Comparison of ENCODE assay signal across 23 mouse cellular contexts in the genomic region with DNA sequence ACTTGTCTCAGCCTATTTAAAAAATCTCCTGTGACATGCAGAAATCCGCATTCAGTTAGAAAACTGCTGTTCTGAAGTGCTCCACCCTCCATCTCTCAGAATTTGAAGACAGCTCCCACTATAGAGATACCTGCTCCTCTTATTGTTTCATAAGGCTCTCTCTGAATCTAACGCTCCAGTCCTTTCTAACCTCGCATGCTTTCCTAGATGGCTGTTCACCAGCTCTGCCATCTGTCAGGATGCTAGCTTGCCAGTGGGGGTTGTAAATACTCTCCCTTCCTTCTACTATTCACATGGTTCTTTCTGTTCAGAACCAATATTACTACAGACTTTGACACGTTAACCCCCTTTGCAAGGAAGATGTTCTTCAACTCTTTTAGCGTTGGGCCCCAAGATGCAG.
A peak's percentile ranks its signal among the peaks of the same experiment; 100 is the strongest.
DNase-seq lines count a peak whose midpoint lies in the region; ATAC-seq and TF ChIP-seq lines count a peak whose summit lies in the region.
"Had no signal": no experiment of that assay in that cellular context is flagged by ENCODE, and none has a peak within 500 bp of the region (broad histone marks: within the 10 kb centered on the region; RNA-seq: fewer than 3 reads in every experiment).

No protein-coding gene starts in this region.

- no peak for TF ChIP-seq CTCF in brain, embryonic 14.5 days (IDR thresholded peaks at IDR 0.05; ENCODE audit: borderline replicate concordance, extremely low read depth, insufficient read depth, insufficient read length)

- H3K4me3 ChIP-seq in forebrain, embryonic 15.5 days, result no peak overlapping the region
- H3K4me3 ChIP-seq in forebrain, embryonic 13.5 days, result no peak overlapping the region
- H3K4me3 ChIP-seq: embryonic facial prominence, embryonic 12.5 days; heart, embryonic 10.5 days; hindbrain, embryonic 15.5 days; limb, embryonic 12.5 days; liver, embryonic 12.5 days; stomach, embryonic 15.5 days had no signal

- H3K9ac ChIP-seq in forebrain, embryonic 15.5 days (replicated peaks), result no peak overlapping the region
- H3K9ac ChIP-seq in forebrain, embryonic 13.5 days, result no peak overlapping the region
- H3K9ac ChIP-seq: embryonic facial prominence, embryonic 12.5 days; hindbrain, embryonic 15.5 days; limb, embryonic 12.5 days; liver, embryonic 12.5 days; stomach, embryonic 15.5 days had no signal

- H3K9me3 ChIP-seq in forebrain, embryonic 15.5 days, result no peaks in the 10 kb centered on the region
- H3K9me3 ChIP-seq in forebrain, embryonic 13.5 days (replicated peaks), result no peaks in the 10 kb centered on the region
- H3K9me3 ChIP-seq: embryonic facial prominence, embryonic 12.5 days; heart, embryonic 10.5 days; hindbrain, embryonic 15.5 days; limb, embryonic 12.5 days; liver, embryonic 12.5 days; stomach, embryonic 15.5 days had no signal

- no peak for TF ChIP-seq POLR2A in brain, embryonic 14.5 days (IDR thresholded peaks at IDR 0.05; ENCODE audit: borderline replicate concordance, extremely low read depth, insufficient read depth, insufficient read length, poor library complexity, severe bottlenecking)

- no peak overlapping the region for H3K27ac ChIP-seq in forebrain, embryonic 15.5 days (replicated peaks)
- H3K27ac ChIP-seq in forebrain, embryonic 13.5 days, result no peak overlapping the region
- H3K27ac ChIP-seq: embryonic facial prominence, embryonic 12.5 days; heart, embryonic 10.5 days; hindbrain, embryonic 15.5 days; limb, embryonic 12.5 days; liver, embryonic 12.5 days; stomach, embryonic 15.5 days had no signal

- WGBS in forebrain, embryonic 15.5 days, result 72% methylated on average over 5 of the region's 5 CpGs
- 74% methylated on average over 5 of the region's 5 CpGs for WGBS in forebrain, embryonic 13.5 days

- peak; percentile 33 for DNase-seq in brain, adult 2 months (ENCODE audit: low read depth, low spot score)
- peak; percentile 51 for DNase-seq in brain, embryonic 14.5 days (ENCODE audit: low read depth)
- DNase-seq in layer of hippocampus, adult 9-11 months, result peak; percentile 12
- DNase-seq in gastrocnemius, postnatal 10 days, result no peak
- no peak for DNase-seq in T-cell, adult 2 months (ENCODE audit: low spot score)
- DNase-seq: adrenal gland, adult 8-10 months; kidney, adult 8-10 months; kidney, postnatal 14 days; lung, adult 18-20 months; lung, postnatal 10 days; right cerebral cortex, adult 18-20 months; right cerebral cortex, postnatal 4 days; thymus, postnatal 25 days had no signal

- no peak overlapping the region for H3K4me2 ChIP-seq in forebrain, embryonic 15.5 days (replicated peaks)
- no peak overlapping the region for H3K4me2 ChIP-seq in forebrain, embryonic 13.5 days
- H3K4me2 ChIP-seq: embryonic facial prominence, embryonic 12.5 days; hindbrain, embryonic 15.5 days; limb, embryonic 12.5 days; liver, embryonic 12.5 days; midbrain, embryonic 11.5 days; stomach, embryonic 15.5 days had no signal

- peak; percentile 64; the same call in 1 of the 2 replicates for ATAC-seq in forebrain, embryonic 15.5 days (replicated peaks)
- ATAC-seq in forebrain, embryonic 13.5 days, result no peak; the same call in 1 of the 2 replicates
- ATAC-seq: activated CD4-positive, CD25-positive, alpha-beta regulatory T cell, adult 4 months; liver, embryonic 12.5 days had no signal

- H3K4me1 ChIP-seq in forebrain, embryonic 15.5 days, result no peaks in the 10 kb centered on the region
- no peaks in the 10 kb centered on the region for H3K4me1 ChIP-seq in forebrain, embryonic 13.5 days
- H3K4me1 ChIP-seq: embryonic facial prominence, embryonic 12.5 days; heart, embryonic 10.5 days; hindbrain, embryonic 15.5 days; limb, embryonic 12.5 days; liver, embryonic 12.5 days; stomach, embryonic 15.5 days had no signal

- no peaks in the 10 kb centered on the region for H3K36me3 ChIP-seq in forebrain, embryonic 15.5 days
- no peaks in the 10 kb centered on the region for H3K36me3 ChIP-seq in forebrain, embryonic 13.5 days (ENCODE audit: poor library complexity, severe bottlenecking)
- H3K36me3 ChIP-seq: embryonic facial prominence, embryonic 12.5 days; heart, embryonic 10.5 days; hindbrain, embryonic 15.5 days; limb, embryonic 12.5 days; liver, embryonic 12.5 days; stomach, embryonic 15.5 days had no signal

- no peaks in the 10 kb centered on the region for H3K27me3 ChIP-seq in forebrain, embryonic 15.5 days
- no peaks in the 10 kb centered on the region for H3K27me3 ChIP-seq in forebrain, embryonic 13.5 days
- H3K27me3 ChIP-seq: embryonic facial prominence, embryonic 12.5 days; hindbrain, embryonic 15.5 days; limb, embryonic 12.5 days; liver, embryonic 12.5 days; stomach, embryonic 15.5 days had no signal

Comparison
In these comparisons a context has a peak if more than half of its experiments do, and no peak if none do; other contexts are left out.
1. DNase-seq: peak in brain, adult 2 months (single experiment), brain, embryonic 14.5 days (single experiment) and layer of hippocampus, adult 9-11 months (single experiment); none in gastrocnemius, postnatal 10 days (single experiment) and T-cell, adult 2 months (single experiment).